Mouse (Mus musculus) C2C12 (cell line): ENCODE data around the gene Acot11.

Source experiments
- CTCF ChIP-seq: IDR thresholded peaks from one replicate; pipeline ENCODE4 v1.5.1; 2011; ENCODE audit not compliant: control insufficient read depth, insufficient read depth, insufficient read length
- MYOD1 ChIP-seq: IDR thresholded peaks from one replicate; pipeline ENCODE4 v1.6.1; 2011; ENCODE audit warnings: low read depth; ENCODE audit not compliant: control insufficient read depth, insufficient read length
- USF1 ChIP-seq: IDR thresholded peaks from one replicate; pipeline ENCODE4 v1.6.1; 2011; ENCODE audit warnings: low read depth, mild to moderate bottlenecking, control low read depth, moderate library complexity

DNA sequence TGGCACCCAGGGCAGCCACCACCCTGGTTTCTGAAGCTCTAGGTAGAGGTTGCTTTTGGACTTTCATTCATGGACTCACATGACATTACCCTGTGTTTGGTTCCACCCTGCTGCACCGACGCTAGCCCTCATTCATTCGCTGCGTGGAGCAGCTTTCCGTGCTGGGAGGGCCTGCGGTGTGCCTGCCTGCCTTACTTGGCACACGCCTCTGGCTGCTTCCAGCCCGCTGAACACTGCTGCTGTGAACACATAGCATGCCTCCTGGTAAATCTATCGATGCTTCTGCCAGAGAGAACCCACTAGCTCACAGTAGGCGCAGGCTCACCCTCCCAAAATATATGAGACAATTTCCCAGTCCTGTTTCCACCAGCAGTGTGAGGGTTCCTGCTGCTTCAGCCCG lies 100.4 kb downstream of the Acot11 start:
- no peak for TF ChIP-seq CTCF
- TF ChIP-seq USF1: no peak
- TF ChIP-seq MYOD1: no peak
